Mouse (Mus musculus): ENCODE data around the gene 1700017B05Rik.
"Not testable (repeated sequence)": the region's sequence is repeated elsewhere in the genome, so short reads cannot be mapped to it uniquely, and the experiment has no call there.

The 1700017B05Rik gene

GRCm38 (mm10) chr9:57261913-57262794 lies at the start of gene 1700017B05Rik:
Gene 1700017B05Rik, minus strand, starts transcription at chr9:57262612.
- peak; percentile 54 to 75 for DNase-seq

GRCm38 (mm10) chr9:57310895-57311294 lies 48.5 kb upstream of the 1700017B05Rik start:
- no peak for DNase-seq

GRCm38 (mm10) chr9:57309353-57309752 lies 46.9 kb upstream of the 1700017B05Rik start:
- no peak for DNase-seq

GRCm38 (mm10) chr9:57307456-57307855 lies 45.0 kb upstream of the 1700017B05Rik start:
- no peak for DNase-seq

- not testable (repeated sequence) for DNase-seq
Observed at GRCm38 (mm10) chr9:57304716-57305115, 42.3 kb upstream of the 1700017B05Rik start.

- no peak for DNase-seq
Observed at GRCm38 (mm10) chr9:57304251-57304650, 41.8 kb upstream of the 1700017B05Rik start.

- DNase-seq = no peak
Observed at GRCm38 (mm10) chr9:57303356-57303755, 40.9 kb upstream of the 1700017B05Rik start.

- DNase-seq = no peak
Observed at GRCm38 (mm10) chr9:57300825-57301224, 38.4 kb upstream of the 1700017B05Rik start.

GRCm38 (mm10) chr9:57299790-57300477 lies 37.5 kb upstream of the 1700017B05Rik start:
- peak in 1 of 2 experiments; percentile 10 for DNase-seq

- no peak for DNase-seq
Observed at GRCm38 (mm10) chr9:57297938-57298337, 35.5 kb upstream of the 1700017B05Rik start.

- DNase-seq = no peak
Observed at GRCm38 (mm10) chr9:57296277-57296676, 33.9 kb upstream of the 1700017B05Rik start.

GRCm38 (mm10) chr9:57295666-57296065 lies 33.3 kb upstream of the 1700017B05Rik start:
- DNase-seq = no peak

GRCm38 (mm10) chr9:57294905-57295304 lies 32.5 kb upstream of the 1700017B05Rik start:
- no peak for DNase-seq

- no peak for DNase-seq
Observed at GRCm38 (mm10) chr9:57287183-57287582, 24.8 kb upstream of the 1700017B05Rik start.

GRCm38 (mm10) chr9:57283311-57283710 lies 20.9 kb upstream of the 1700017B05Rik start:
- no peak for DNase-seq

- no peak for DNase-seq
Observed at GRCm38 (mm10) chr9:57282686-57283085, 20.3 kb upstream of the 1700017B05Rik start.

GRCm38 (mm10) chr9:57281549-57281948 lies 19.1 kb upstream of the 1700017B05Rik start:
- DNase-seq = no peak

GRCm38 (mm10) chr9:57279441-57279840 lies 17.0 kb upstream of the 1700017B05Rik start:
- no peak for DNase-seq

- no peak for DNase-seq
Observed at GRCm38 (mm10) chr9:57278268-57278667, 15.9 kb upstream of the 1700017B05Rik start.

GRCm38 (mm10) chr9:57276311-57276710 lies 13.9 kb upstream of the 1700017B05Rik start:
- no peak for DNase-seq

- DNase-seq = no peak
Observed at GRCm38 (mm10) chr9:57273805-57274494, 11.5 kb upstream of the 1700017B05Rik start.

GRCm38 (mm10) chr9:57272902-57273804 lies 10.7 kb upstream of the 1700017B05Rik start:
- DNase-seq = no peak
